Mouse (Mus musculus): ENCODE results near the gene Gm14326. TPM values are rescaled to one million over a fixed set of nuclear protein-coding genes. Genes with fewer than 3 reads are reported as not detected.
"Not testable (repeated sequence)": the region's sequence is repeated elsewhere in the genome, so short reads cannot be mapped to it uniquely, and the experiment has no call there.

The Gm14326 gene
- polyA plus RNA-seq (2012; ENCODE audit: insufficient read depth, insufficient read length, missing spikeins) = 14.2 and 16.6 TPM in 2 replicates

GRCm38 (mm10) chr2:177957145-177957544 is at the start of gene Gm14326:
Gene Gm14326 (minus strand): TSS chr2:177957297.
- Histone ChIP-seq H3K27ac (ENCODE audit: insufficient read depth, low read depth, low read length) (peak within 1 kb of the TSS; percentile 33; the same call in 1 of the 2 replicates), H3K4me3 (ENCODE audit: insufficient read depth, low read length) (peak within 1 kb of the TSS; percentile 65)
- H3K4me1 ChIP-seq (ENCODE audit: control insufficient read depth, insufficient read depth, low read length) = not testable (repeated sequence)

DNA sequence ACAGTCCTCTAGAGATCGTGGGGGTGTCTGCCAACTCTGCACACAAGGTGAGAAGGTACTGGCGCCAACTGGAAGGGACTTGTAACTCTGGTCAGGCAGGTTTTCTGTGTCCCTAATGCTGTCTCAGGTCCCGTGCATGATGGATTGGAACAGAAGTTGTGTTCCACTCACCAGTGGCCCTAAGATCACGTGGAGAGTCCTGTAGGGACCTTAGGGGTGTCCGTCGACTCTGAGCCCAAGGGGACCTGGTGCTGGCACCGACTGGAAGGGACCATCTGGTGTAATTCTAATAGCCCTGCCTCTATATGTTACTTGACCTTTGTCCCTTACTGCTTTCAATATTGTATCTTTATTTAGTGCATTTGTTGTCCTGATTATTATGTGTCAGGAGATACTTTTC is 17.7 kb upstream of the Gm14326 start:
- H3K27ac ChIP-seq (ENCODE audit: insufficient read depth, low read depth, low read length); H3K4me1 ChIP-seq (ENCODE audit: control insufficient read depth, insufficient read depth, low read length); H3K4me3 ChIP-seq (ENCODE audit: insufficient read depth, low read length): not testable (repeated sequence)

- Histone ChIP-seq H3K4me3 (ENCODE audit: insufficient read depth, low read length) (peak overlapping the region; percentile 65), H3K27ac (ENCODE audit: insufficient read depth, low read depth, low read length) (peak overlapping the region; percentile 33; the same call in 1 of the 2 replicates)
- H3K4me1 ChIP-seq (ENCODE audit: control insufficient read depth, insufficient read depth, low read length) = not testable (repeated sequence)
Observed at GRCm38 (mm10) chr2:177956734-177957133, 363 bp downstream of the Gm14326 start.

GRCm38 (mm10) chr2:177925563-177926103 is 31.5 kb downstream of the Gm14326 start, which contains the start of gene Zfp972:
Gene Zfp972 (minus strand): TSS chr2:177925613.
- peak within 1 kb of the TSS; percentile 51 for H3K4me3 ChIP-seq (ENCODE audit: insufficient read depth, low read length)
- H3K4me1 ChIP-seq (ENCODE audit: control insufficient read depth, insufficient read depth, low read length); H3K27ac ChIP-seq (ENCODE audit: insufficient read depth, low read depth, low read length): not testable (repeated sequence)

- not testable (repeated sequence) for H3K4me3 ChIP-seq (ENCODE audit: insufficient read depth, low read length); H3K4me1 ChIP-seq (ENCODE audit: control insufficient read depth, insufficient read depth, low read length); H3K27ac ChIP-seq (ENCODE audit: insufficient read depth, low read depth, low read length)
Observed at GRCm38 (mm10) chr2:177903276-177903675, 53.8 kb downstream of the Gm14326 start.

DNA sequence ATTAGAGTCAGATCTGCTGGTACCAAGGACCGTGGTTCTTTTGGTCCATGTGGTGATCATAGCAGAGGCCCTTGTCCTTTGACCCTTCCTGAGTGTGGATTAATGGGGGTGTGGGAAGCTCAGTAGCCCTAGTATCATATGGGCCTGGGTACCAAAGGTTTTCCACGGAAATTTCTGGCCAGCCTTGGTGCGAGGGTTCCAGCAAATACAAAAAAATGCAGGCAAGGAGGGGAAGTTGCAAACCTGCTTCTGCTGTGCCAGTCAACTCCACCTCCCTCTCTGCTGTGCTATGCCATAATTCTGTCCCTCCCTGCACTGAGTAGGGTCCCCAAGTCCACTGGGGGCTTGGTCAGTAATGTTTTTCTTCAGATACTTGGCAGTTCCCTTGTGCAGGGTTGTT is 58.9 kb downstream of the Gm14326 start:
- H3K4me1 ChIP-seq (ENCODE audit: control insufficient read depth, insufficient read depth, low read length); H3K27ac ChIP-seq (ENCODE audit: insufficient read depth, low read depth, low read length); H3K4me3 ChIP-seq (ENCODE audit: insufficient read depth, low read length): not testable (repeated sequence)

DNA sequence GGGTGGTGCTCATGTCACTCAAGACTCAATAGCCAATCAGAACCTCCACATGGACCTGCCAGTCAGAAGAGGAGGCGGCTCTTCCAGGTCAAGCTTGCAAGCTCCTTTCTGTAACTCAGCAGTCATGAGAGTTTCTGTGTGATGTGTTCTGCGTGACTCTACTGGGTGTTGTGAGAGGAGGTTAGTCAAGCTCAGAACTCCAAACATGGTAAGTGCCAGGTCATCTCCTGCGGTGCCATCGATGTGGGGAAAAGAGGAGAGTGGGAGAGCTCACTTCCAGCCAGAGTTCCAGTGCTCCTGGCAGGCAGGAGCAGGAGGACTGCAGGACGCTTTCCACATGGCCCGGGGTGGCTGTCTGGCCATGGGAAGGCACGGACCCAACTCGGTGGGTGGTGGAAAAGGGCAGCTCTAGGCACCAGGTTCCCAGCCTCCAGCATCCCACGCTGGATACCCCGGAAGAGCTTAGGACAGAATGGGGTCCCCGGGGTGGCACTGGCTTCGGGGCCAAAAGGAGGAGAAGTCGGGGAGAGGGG is 60.0 kb downstream of the Gm14326 start, which contains the start of gene Gm14327:
Gene Gm14327 (plus strand): TSS at position 51 of the 533 bp plus-strand sequence.
- H3K4me3 ChIP-seq (ENCODE audit: insufficient read depth, low read length); H3K4me1 ChIP-seq (ENCODE audit: control insufficient read depth, insufficient read depth, low read length); H3K27ac ChIP-seq (ENCODE audit: insufficient read depth, low read depth, low read length): not testable (repeated sequence)

DNA sequence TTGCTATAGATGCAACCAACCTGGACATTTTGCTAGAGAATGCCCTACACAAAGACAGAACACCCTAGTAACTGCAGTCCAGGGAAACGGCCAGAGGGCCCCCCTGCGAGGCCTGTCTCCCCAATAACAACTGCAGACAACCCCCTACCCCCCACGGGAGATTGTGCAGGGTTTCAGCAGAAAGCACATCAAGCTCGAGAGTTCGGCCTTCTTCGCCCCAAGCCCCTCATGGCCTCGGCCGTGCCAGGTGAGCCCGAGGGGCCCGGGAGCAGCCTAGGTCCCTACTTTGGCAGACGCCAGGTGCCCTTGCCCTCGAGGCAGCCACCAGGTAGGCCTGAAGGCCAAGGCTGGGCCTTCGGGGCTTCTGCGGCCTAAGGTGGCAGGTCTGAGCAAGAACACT is 69.4 kb downstream of the Gm14326 start:
- not testable (repeated sequence) for H3K4me3 ChIP-seq (ENCODE audit: insufficient read depth, low read length); H3K27ac ChIP-seq (ENCODE audit: insufficient read depth, low read depth, low read length); H3K4me1 ChIP-seq (ENCODE audit: control insufficient read depth, insufficient read depth, low read length)

Other genes with a start within 250 kb of the Gm14326 start
- 1.2 and 2.7 TPM in 2 replicates for gene Gm14322, start 198.0 kb downstream of the Gm14326 start, polyA plus RNA-seq (2012; ENCODE audit: insufficient read depth, insufficient read length, missing spikeins)
- gene Gm14325, start 117.0 kb downstream of the Gm14326 start, polyA plus RNA-seq (2012; ENCODE audit: insufficient read depth, insufficient read length, missing spikeins) = 16.9 and 19.5 TPM in 2 replicates
- gene Gm14327, start 60.2 kb downstream of the Gm14326 start, polyA plus RNA-seq (2012; ENCODE audit: insufficient read depth, insufficient read length, missing spikeins) = 1.1 and 1.9 TPM in 2 replicates
- gene Zfp972, start 31.7 kb downstream of the Gm14326 start, polyA plus RNA-seq (2012; ENCODE audit: insufficient read depth, insufficient read length, missing spikeins) = 2.8 and 3.3 TPM in 2 replicates
- 12.8 and 18.6 TPM in 2 replicates for gene Zfp971, start 66.0 kb upstream of the Gm14326 start, polyA plus RNA-seq (2012; ENCODE audit: insufficient read depth, insufficient read length, missing spikeins)
- 6.6 and 6.8 TPM in 2 replicates for gene Zfp931, start 121.2 kb upstream of the Gm14326 start, polyA plus RNA-seq (2012; ENCODE audit: insufficient read depth, insufficient read length, missing spikeins)
- not detected in 2 replicates for gene Phactr3, start 161.7 kb upstream of the Gm14326 start, polyA plus RNA-seq (2012; ENCODE audit: insufficient read depth, insufficient read length, missing spikeins)